Mouse (Mus musculus) embryonic stem cell, embryonic (primary cell): ENCODE measurements around the gene Map3k12.

Experiments used
- CTCF ChIA-PET, 4 experiments: fragments of 300-600 bp in 2 of 4; fragments of 350-600 bp in 2 of 4; sonication (Branson Sonifier 250); formaldehyde crosslinking; loops; one replicate each; lab custom pipeline; 2022; ENCODE audit warnings: inconsistent platforms in 2 of 4; lab: Charles Lee
- POLR2A ChIA-PET, 4 experiments: fragments of 300-600 bp in 2 of 4; fragments of 350-600 bp in 2 of 4; sonication (Branson Sonifier 250); formaldehyde crosslinking; loops; one replicate each; lab custom pipeline; 2022; ENCODE audit warnings: antibody characterized with exemption in 4 of 4, inconsistent platforms in 1 of 4; lab: Charles Lee

Map3k12 gene

DNA sequence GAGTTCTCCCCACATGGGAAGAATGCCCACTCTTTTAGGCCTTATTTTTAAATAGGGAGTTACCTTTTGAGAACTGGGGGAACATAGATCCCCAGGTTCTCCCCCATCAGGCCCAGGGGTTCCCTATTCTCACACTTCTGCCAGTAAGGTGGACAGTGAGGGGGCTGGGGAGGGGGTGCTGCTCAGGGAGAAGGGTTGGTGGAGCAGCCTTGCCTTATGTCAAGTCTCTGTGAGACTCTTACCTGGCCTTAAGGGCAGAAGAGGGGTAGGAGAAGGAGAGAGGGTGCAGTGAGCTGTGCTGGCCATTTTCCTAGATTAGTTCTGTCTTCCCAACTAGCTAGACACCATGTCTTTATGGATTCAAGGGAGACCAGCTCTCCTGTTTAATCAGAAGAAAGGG lies 4.4 kb downstream of the Map3k12 start:
- CTCF ChIA-PET = interaction anchor here in 2 of 4 experiments (0.6 to 1.3 kb wide), 4 partner anchors 54 to 1184 kb away, joined by 3 read pairs; partner anchors contain the start of gene Prr13 (in 1 of the 2)
- POLR2A ChIA-PET = interaction anchor here in 3 of 4 experiments (0.8 to 21.1 kb wide), 16 partner anchors 8 to 162 kb away, joined by 3 to 296 read pairs (median 6); partner anchors contain the start of genes Sp1 (in 3 of the 3), Npff (in 2 of the 3), Pcbp2 (in 2 of the 3) and Aaas (in 1 of the 3)

DNA sequence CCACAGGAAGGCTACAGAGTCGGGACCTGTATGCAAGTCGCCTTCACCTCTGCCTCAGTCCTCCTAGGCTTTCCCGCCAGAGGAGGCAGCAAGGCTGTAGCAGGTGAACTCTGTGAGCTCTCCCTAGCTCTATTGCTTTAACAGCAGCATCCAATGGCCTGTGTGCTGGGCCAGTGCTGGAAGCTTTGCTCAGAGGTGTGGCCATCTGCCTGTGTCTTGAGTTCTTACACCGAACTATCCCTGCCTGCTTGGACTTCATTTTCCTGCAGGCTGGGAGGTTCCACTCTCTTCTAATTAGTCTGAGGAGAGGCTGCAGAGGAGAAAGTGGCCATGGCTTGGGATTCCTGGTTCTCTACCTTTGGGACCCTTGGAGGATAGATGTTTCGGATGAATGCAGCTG lies 4.9 kb downstream of the Map3k12 start:
- POLR2A ChIA-PET = interaction anchor here in 3 of 4 experiments (0.8 to 21.1 kb wide), 20 partner anchors 10 to 435 kb away, joined by 3 to 296 read pairs (median 8); partner anchors contain the start of genes Npff (in 2 of the 3), Pcbp2 (in 2 of the 3), Sp1 (in 2 of the 3) and Aaas (in 1 of the 3)
- CTCF ChIA-PET = interaction anchor here in 3 of 4 experiments (0.6 to 2.1 kb wide), 5 partner anchors 13 to 1183 kb away, joined by 3 to 7 read pairs (median 3); partner anchors contain the start of genes Npff (in 1 of the 3), Pcbp2 (in 1 of the 3) and Prr13 (in 1 of the 3)

DNA sequence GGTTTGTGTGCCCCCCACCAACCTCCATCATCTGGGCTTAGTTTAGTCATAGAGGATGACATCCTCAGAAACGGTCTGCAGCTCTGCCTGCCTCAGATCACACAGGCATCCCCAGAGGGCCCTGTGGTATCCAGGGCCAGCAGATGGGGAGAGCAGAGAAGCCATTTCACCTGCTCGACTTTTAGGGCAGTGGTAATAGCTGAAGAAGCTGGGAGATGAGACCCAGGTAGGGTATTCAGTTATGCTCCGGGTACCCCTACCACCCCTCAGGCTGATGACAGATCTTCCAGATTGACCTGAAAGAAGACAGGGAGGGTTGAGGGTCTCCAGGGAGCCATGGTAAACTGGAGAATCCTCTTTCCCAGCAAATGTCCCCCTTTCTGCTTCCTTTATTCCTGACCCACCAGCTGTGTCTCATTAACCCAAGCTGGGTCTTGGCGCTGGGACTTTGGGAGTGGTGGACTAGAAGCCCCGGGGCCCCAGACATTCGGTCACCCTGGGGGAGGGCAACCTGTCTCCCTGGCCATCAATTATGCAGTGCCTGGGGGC lies 5.5 kb downstream of the Map3k12 start:
- CTCF ChIA-PET = interaction anchor here in 2 of 4 experiments (1.0 to 2.1 kb wide), 3 partner anchors 14 to 156 kb away, joined by 3 to 7 read pairs (median 3); partner anchors contain the start of genes Npff (in 1 of the 2) and Pcbp2 (in 1 of the 2)

DNA sequence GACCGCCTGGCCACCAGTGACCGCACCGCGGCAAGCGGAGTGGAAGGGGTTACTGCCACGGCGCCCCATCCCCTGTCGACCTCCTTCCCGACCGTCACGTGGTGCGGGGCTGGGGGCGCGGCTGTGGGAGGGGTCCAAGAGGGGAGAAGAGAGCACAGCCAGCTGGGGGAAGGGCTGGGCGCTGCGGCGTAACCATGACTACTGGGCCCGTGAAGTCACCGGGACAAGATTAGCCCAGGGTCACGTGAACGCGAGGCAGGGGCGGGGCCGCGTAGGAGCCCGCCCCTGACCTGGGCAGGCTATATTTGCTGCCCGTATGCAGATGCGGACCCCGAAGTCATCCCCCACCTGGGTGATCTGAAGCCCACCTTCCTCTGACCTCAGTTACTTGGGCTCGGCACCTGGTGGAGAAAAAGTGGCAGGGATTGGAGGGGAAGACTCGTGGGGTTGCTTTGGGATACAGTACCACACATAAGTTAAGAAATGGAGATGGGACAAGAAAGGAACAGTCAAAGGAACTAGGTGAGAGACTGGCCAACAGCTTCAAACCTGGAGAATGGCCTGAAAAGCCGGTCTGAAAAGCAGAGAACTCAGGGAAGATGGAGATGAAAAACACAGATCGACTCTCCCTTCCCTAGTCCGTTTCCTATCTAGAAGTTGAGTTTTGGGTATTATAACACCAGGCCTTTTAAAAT lies 6.1 kb downstream of the Map3k12 start:
- POLR2A ChIA-PET = interaction anchor here (0.6 to 21.1 kb wide), 54 partner anchors 7 to 1245 kb away, joined by 3 to 296 read pairs (median 6); partner anchors contain the start of genes Pcbp2 (in 3 of the 4), Sp1 (in 3 of the 4), Tarbp2 (in 3 of the 4) and Aaas (in 1 of the 4)
- CTCF ChIA-PET = interaction anchor here in 3 of 4 experiments (0.5 to 2.1 kb wide), 9 partner anchors 9 to 155 kb away, joined by 3 to 7 read pairs (median 4); partner anchors contain the start of genes Npff (in 1 of the 3) and Pcbp2 (in 1 of the 3)

More for the DNA sequence above, 5.5 kb downstream of the Map3k12 start:
- POLR2A ChIA-PET = interaction anchor here in 3 of 4 experiments (0.5 to 21.1 kb wide), 30 partner anchors 10 to 1245 kb away, joined by 3 to 296 read pairs (median 6); partner anchors contain the start of genes Pcbp2 (in 2 of the 3), Sp1 (in 2 of the 3), Map3k12 (in 1 of the 3) and Npff (in 1 of the 3)

DNA sequence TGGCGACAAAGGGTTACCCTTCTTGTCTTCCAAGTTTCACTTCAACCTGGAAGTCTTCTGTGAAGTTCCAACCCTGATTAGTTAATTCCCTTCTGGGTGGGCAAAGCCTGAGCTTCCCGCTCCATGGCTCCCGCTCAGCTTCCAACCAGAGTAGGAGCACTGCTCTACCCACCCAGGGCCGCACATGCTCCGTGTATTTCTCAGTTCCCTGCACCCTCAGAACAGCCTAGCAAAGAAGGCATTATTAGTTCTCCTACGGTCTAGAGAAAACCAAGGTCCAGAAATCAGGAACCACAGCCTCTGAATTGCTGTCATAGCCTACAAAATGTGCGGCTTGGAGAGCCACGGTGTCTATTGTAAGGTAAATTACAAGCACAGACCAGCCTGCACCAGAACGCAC lies 6.8 kb downstream of the Map3k12 start:
- ChIA-PET CTCF (interaction anchor here in 3 of 4 experiments (0.5 to 2.1 kb wide), 6 partner anchors 9 to 131 kb away, joined by 3 to 7 read pairs (median 4); partner anchors contain the start of genes Npff (in 1 of the 3) and Pcbp2 (in 1 of the 3)), POLR2A (interaction anchor here (0.6 to 21.1 kb wide), 49 partner anchors 8 to 374 kb away, joined by 3 to 296 read pairs (median 6); partner anchors contain the start of genes Pcbp2 (in 3 of the 4), Sp1 (in 3 of the 4), Tarbp2 (in 3 of the 4) and Aaas (in 1 of the 4))

DNA sequence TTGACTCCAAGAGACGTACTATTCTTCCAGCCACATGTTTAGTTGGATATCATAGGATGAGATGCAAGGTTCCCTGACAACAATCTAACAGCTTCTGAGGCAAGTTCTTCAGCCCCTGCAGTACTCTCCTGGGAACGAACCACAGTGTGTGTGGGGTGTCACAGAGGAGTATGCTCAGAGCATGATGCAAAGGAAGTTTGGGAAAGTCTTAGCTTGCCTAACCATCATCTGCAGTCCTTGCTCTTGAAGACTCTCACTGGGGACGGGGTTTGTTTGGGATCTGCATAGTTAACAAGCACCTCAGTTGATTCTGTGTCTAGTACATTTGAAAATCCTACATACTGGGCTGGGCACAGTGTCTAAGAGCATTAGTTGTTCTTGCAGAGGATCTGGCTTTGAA lies 8.5 kb downstream of the Map3k12 start:
- ChIA-PET CTCF (interaction anchor here in 1 of 4 experiments (1.1 kb wide), 1 partner anchor 38 kb away, joined by 3 read pairs; the partner anchor contains the start of gene Pcbp2), POLR2A (interaction anchor here (0.6 to 21.1 kb wide), 30 partner anchors 7 to 284 kb away, joined by 3 to 296 read pairs (median 5); partner anchors contain the start of genes Tarbp2 (in 4 of the 4), Pcbp2 (in 2 of the 4), Sp1 (in 2 of the 4) and Atf7 (in 1 of the 4))

DNA sequence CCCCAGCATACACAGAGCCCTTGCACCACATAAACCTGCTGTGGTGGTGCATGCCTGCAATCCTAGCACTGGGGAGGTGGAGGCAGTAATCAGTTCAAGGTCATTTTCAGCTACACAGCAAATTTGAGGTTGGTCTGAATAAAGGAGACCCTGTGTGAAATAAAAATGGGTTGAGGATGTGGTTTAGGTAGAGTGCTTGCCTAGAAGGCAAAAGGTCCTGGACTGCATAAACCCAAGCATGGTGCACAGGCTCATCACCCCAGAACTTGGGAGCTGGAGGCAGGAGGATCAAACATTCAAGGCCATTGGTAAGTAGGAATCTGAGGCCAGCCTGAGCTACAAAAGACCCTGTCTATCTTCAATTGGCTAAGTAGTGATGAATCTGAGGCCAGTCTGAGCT lies 9.3 kb downstream of the Map3k12 start:
- ChIA-PET POLR2A (interaction anchor here (0.6 to 21.1 kb wide), 36 partner anchors 7 to 283 kb away, joined by 3 to 296 read pairs (median 4); partner anchors contain the start of genes Tarbp2 (in 4 of the 4), Pcbp2 (in 2 of the 4), Sp1 (in 2 of the 4) and Atf7 (in 1 of the 4)), CTCF (interaction anchor here in 1 of 4 experiments (1.1 kb wide), 1 partner anchor 37 kb away, joined by 3 read pairs; the partner anchor contains the start of gene Pcbp2)

DNA sequence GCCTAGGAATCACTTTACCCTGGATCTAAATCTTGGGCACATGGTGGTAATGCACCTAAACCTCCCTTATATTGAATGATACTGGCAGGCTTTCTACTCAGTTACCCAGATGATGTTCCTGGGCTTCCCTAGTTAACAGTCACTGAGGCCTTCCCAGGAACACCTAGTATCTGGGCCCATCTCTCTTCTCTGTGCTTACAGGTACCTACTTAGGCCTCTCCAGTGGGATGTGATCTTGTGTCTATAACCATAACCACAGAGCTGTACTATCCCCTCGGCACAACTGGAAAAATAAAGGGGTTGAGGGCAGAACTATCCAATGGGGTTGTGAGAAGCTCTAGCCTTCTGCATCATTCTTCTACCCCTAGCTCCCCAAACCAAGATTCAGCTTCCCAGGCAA lies 10.0 kb downstream of the Map3k12 start:
- CTCF ChIA-PET = interaction anchor here in 2 of 4 experiments (0.6 to 0.7 kb wide), 2 partner anchors 39 to 406 kb away, joined by 3 to 8 read pairs; no protein-coding TSS in a partner anchor
- POLR2A ChIA-PET = interaction anchor here (0.6 to 21.1 kb wide), 26 partner anchors 8 to 227 kb away, joined by 3 to 296 read pairs (median 4); partner anchors contain the start of genes Tarbp2 (in 3 of the 4), Map3k12 (in 1 of the 4), Npff (in 1 of the 4) and Pcbp2 (in 1 of the 4)

DNA sequence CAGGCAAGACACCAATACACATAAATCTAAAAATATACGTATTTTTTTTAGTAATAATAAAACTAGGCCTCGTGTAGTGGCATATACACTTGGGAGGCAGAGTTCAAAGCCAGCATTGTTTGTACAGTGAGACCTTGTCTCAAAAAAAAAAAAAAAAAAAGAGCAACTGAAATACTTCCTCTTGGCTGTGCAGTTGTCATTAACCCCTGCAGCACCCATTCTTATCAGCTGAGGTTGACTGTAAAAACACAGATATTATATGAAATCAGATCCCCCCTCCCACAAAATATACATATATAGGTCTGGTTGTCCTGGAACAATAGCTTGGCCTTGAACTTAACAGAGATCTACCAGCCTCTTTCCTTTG lies 10.4 kb downstream of the Map3k12 start:
- ChIA-PET POLR2A (interaction anchor here in 3 of 4 experiments (0.6 to 21.1 kb wide), 16 partner anchors 12 to 227 kb away, joined by 3 to 518 read pairs (median 8); partner anchors contain the start of genes Tarbp2 (in 2 of the 3), Map3k12 (in 1 of the 3) and Npff (in 1 of the 3)), CTCF (interaction anchor here in 2 of 4 experiments (0.6 to 0.7 kb wide), 2 partner anchors 39 to 406 kb away, joined by 3 to 8 read pairs; no protein-coding TSS in a partner anchor)

DNA sequence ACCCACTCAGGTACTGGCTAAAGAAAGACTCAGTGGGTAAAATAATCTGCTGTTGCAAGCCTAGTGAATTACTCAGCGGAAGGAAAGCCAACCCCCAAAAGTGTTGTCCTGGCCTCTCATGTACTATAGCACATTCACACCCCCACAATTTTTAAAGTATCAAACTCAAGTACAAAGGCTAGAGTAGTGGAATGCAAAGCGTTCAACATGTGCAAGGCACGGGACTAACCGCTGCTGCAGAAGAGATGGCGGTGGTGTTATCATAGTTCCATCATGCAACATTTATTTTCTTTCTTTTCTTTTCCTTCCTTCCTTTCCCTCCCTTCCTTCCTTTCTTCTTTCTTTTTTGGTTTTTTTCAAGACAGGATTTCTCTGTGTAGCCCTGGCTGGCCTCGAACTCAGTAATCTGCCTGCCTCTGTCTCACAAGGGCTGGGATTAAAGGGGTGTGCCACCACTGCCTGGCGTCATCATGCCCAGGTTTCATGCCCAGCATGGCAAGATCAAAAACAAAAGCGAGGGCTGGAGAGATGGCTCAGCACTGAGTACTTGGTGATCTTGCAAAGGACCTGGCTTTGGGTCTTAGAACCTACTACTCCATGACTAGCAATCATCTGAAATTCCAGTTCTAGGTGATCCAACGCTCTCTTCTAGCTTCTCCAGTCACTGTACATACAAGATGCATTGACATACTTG lies 10.9 kb downstream of the Map3k12 start:
- POLR2A ChIA-PET = interaction anchor here in 3 of 4 experiments (0.6 to 21.1 kb wide), 18 partner anchors 10 to 135 kb away, joined by 3 to 518 read pairs (median 6); partner anchors contain the start of genes Tarbp2 (in 3 of the 3), Map3k12 (in 2 of the 3) and Npff (in 1 of the 3)
- CTCF ChIA-PET = interaction anchor here in 1 of 4 experiments (1.0 kb wide), 1 partner anchor 124 kb away, joined by 3 read pairs; no protein-coding TSS in a partner anchor

DNA sequence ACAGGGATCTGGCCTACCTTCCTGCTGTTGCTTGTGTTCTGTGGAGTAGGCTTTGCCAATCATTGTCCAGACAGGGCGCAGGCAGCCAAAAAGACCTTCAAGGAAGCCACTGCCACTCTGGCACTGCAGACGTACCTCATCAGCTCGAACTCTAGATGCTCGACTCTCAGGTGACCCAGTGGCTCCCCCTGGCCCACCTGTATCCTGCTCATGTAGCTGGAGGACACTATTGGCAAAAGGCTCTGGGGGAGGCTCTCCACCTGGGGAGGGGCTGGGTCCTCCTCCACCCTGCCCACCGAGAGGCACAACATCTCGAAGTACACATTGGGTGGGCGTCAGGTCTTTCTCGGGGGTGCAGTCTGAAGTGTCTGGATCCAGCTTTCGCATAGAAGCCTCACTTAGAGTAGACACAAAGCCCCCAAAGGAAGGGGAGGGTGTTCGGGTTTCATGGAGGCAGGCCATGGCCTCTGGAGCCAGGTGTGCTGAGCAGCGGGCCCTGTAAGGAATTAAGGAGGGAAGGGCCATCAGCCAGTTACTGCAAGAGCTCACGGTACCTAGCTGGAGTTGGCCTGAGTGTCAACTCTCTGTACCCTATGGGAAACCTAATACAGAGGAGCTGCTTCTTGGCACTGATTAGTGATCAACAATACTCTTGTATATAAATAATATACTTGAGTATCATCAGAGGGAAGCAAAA lies 11.6 kb downstream of the Map3k12 start:
- ChIA-PET POLR2A (interaction anchor here in 3 of 4 experiments (0.5 to 21.1 kb wide), 20 partner anchors 9 to 719 kb away, joined by 3 to 518 read pairs (median 4); partner anchors contain the start of genes Tarbp2 (in 3 of the 3), Map3k12 (in 2 of the 3), Aaas (in 1 of the 3) and Npff (in 1 of the 3)), CTCF (interaction anchor here in 2 of 4 experiments (0.5 to 1.0 kb wide), 2 partner anchors 11 to 124 kb away, joined by 3 to 4 read pairs; no protein-coding TSS in a partner anchor)

DNA sequence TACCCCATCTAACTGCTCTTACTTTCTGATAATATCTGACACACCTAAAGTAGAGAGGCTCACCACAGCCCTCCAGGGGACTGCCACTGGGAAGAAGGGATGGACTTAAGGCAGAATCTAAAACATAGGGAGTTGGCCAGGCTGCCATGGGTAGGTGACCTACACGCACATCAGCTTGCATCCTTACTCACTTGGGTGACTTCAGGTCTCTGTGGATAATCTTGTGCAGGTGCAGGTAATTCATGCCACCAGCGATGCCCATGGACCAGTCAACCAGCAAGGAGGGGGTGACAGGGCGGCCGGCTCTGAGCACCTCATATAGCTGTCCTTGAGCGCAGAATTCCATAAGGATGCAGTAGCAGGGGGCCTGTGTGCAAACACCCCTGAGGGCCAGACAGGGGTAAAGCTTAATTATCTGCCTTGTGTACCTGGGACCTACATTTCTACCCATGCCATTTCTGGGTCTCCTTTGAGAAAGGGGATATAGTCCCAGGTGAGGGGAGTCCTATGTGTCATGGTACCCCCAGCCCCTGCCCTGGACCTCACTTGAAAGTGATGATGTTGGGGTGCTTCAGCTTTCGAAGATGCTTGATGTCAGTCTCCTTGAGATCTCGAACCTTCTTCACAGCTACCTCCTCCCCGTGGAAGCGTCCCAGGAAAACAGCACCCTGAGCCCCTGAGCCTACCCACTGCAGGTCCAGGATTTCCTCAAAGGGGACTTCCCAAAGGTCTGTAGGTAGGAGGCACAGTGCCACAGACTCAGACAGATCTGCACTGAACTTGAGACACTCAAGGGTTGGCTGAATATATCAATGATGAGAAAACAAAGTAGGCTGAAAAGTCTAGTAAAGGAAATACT lies 12.7 kb downstream of the Map3k12 start:
- POLR2A ChIA-PET = interaction anchor here (0.6 to 21.1 kb wide), 18 partner anchors 8 to 199 kb away, joined by 3 to 518 read pairs (median 5); partner anchors contain the start of genes Tarbp2 (in 3 of the 4), Map3k12 (in 2 of the 4), Aaas (in 1 of the 4) and Npff (in 1 of the 4)
- CTCF ChIA-PET = interaction anchor here in 1 of 4 experiments (0.5 kb wide), 1 partner anchor 22 kb away, joined by 3 read pairs; no protein-coding TSS in a partner anchor

DNA sequence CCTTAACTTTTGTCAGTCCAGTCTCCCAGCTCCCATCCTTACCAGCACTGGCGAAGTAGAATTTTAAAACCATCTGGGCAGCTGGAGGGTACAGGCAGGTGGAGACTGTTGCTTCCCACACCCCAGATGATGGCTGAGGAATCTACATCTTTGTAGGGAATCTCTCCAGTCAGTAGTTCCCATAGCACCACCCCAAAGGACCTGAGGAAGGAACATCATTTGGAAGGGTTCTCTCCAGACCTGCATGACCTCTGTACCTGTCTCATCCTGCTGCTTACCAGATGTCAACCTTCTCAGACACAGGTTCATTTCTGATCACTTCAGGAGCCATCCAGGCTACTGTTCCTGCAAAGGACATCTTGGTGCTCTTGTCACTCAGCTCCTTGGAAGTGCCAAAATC lies 13.4 kb downstream of the Map3k12 start, which contains the start of gene Gm10337:
Gm10337 (plus strand) TSS at position 276 of the 400 bp plus-strand sequence.
- ChIA-PET POLR2A (interaction anchor here in 2 of 4 experiments (0.8 to 21.1 kb wide), 13 partner anchors 9 to 98 kb away, joined by 3 to 518 read pairs (median 7); partner anchors contain the start of genes Map3k12 (in 2 of the 2), Pcbp2 (in 2 of the 2), Tarbp2 (in 2 of the 2) and Npff (in 1 of the 2)), CTCF (no interaction called here)

DNA sequence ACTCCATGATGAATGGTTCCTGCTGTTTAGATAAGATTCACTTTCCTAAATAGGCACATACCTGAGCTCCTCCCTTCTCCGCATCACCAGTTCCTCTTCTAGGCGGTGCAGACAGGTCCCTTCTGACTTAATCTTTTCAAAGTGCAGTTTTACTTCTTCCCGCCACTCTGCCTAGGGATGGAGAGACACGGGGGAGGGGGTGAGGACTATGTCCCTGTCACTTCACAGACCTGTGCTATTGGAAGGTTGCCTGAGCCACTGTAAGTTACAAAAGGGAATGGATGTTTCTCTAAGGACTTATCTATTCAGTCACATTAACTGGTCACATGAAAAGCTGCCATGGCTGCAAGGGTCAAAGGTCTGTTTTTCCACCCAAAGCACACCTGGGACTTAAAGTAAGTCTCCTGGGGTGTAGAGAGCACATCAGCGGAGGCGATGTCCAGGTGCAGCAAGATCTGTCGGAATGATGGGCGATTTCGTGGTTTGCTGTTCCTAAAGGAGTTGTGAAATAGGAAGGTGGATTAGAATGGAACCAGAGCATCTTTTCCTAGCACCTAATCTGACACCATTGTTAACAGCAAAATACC lies 14.5 kb downstream of the Map3k12 start:
- ChIA-PET POLR2A (interaction anchor here (0.5 to 21.1 kb wide), 22 partner anchors 7 to 188 kb away, joined by 3 to 518 read pairs (median 10); partner anchors contain the start of genes Tarbp2 (in 3 of the 4), Map3k12 (in 2 of the 4), Pcbp2 (in 2 of the 4) and Npff (in 1 of the 4)), CTCF (no interaction called here)
